ENCODE assay signal across 8 mouse cellular contexts in the genomic region with DNA sequence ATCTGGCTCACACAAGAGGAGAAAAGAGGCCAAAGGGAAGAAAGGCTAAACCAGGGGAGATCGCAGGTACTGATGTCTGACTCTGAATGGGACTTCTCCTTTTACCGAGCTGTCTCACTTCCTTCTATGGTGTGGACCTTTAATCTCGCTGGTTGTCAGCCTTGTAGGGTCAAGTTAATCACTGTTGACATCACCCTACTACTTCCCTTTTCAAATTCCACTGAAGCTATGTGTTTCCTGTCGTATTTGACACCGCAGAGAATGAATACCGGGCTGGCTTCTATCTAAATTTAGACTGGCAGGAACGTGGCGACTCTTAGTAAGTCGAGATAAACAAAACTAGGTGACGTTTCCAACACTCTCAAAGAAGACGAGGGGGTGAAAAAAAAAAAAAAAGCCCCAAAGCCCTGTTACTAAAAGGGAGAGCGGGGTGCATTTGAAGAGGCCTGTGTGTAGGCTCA. TPM values are rescaled to one million over a fixed set of nuclear protein-coding genes. Genes with fewer than 3 reads are reported as not detected.
A peak's percentile ranks its signal among the peaks of the same experiment; 100 is the strongest.
DNase-seq lines count a peak whose midpoint lies in the region; ATAC-seq and TF ChIP-seq lines count a peak whose summit lies in the region.

No protein-coding gene starts in this region.

- H3K4me1 ChIP-seq in ES-Bruce4 (ENCODE audit: control insufficient read depth, insufficient read depth, low read length) = no peaks in the 10 kb centered on the region
- H3K4me1 ChIP-seq in intestine, embryonic 15.5 days (replicated peaks) = peaks cover 2% of the 10 kb centered on the region; the same call in 1 of the 2 replicates
- H3K4me1 ChIP-seq in limb, embryonic 12.5 days (replicated peaks) = peaks cover 14% of the 10 kb centered on the region

- H3K9me3 ChIP-seq in ES-Bruce4 (replicated peaks; ENCODE audit: control insufficient read depth, insufficient read depth, low read length, poor library complexity, severe bottlenecking) = no peaks in the 10 kb centered on the region
- H3K9me3 ChIP-seq in intestine, embryonic 15.5 days = no peaks in the 10 kb centered on the region
- no peaks in the 10 kb centered on the region for H3K9me3 ChIP-seq in limb, embryonic 12.5 days

- no peak for TF ChIP-seq EP300 in ES-Bruce4 (IDR thresholded peaks at IDR 0.05; ENCODE audit: insufficient read depth, low read depth, low read length)

- no peaks in the 10 kb centered on the region for H3K27me3 ChIP-seq in ES-Bruce4 (ENCODE audit: control insufficient read depth, insufficient read depth, low read length, poor library complexity, severe bottlenecking)
- no peaks in the 10 kb centered on the region for H3K27me3 ChIP-seq in intestine, embryonic 15.5 days (replicated peaks)
- no peaks in the 10 kb centered on the region for H3K27me3 ChIP-seq in limb, embryonic 12.5 days

- H3K27ac ChIP-seq in ES-Bruce4 (ENCODE audit: insufficient read depth, low read length) = peak overlapping the region; percentile 70
- H3K27ac ChIP-seq in intestine, embryonic 15.5 days = peak overlapping the region; percentile 99
- H3K27ac ChIP-seq in limb, embryonic 12.5 days = peak overlapping the region; percentile 98

- no peak for TF ChIP-seq POLR2A in ES-Bruce4 (IDR thresholded peaks at IDR 0.05; ENCODE audit: insufficient read depth, low read length)

- intact Hi-C loops in gastrocnemius, postnatal 14 days (cut with DNase I; ENCODE audit: low total_unique reads) = no loop called here

- peak overlapping the region; percentile 65 for H3K4me2 ChIP-seq in intestine, embryonic 15.5 days (replicated peaks)
- H3K4me2 ChIP-seq in limb, embryonic 12.5 days = peak overlapping the region; percentile 59

- no peaks in the 10 kb centered on the region for H3K36me3 ChIP-seq in ES-Bruce4 (ENCODE audit: control insufficient read depth, insufficient read depth, low read length, poor library complexity, severe bottlenecking)
- no peaks in the 10 kb centered on the region for H3K36me3 ChIP-seq in intestine, embryonic 15.5 days
- H3K36me3 ChIP-seq in limb, embryonic 12.5 days = no peaks in the 10 kb centered on the region

- no peak for TF ChIP-seq CTCF in ES-Bruce4 (IDR thresholded peaks at IDR 0.05; ENCODE audit: low read depth, low read length)

- H3K9ac ChIP-seq in ES-Bruce4 (ENCODE audit: low read depth, poor library complexity, severe bottlenecking) = peak overlapping the region; percentile 96
- peak overlapping the region; percentile 74 for H3K9ac ChIP-seq in intestine, embryonic 15.5 days
- H3K9ac ChIP-seq in limb, embryonic 12.5 days (replicated peaks) = peak overlapping the region; percentile 96

- ATAC-seq in common myeloid progenitor, adult 5-6 weeks (replicated peaks; ENCODE audit: low read depth, poor library complexity, severe bottlenecking) = peak; percentile 75
- peak; percentile 32 for ATAC-seq in intestine, embryonic 15.5 days
- ATAC-seq in limb, embryonic 12.5 days (ENCODE audit: insufficient number of reproducible peaks, insufficient read depth, low FRiP score, low TSS enrichment, low read depth) = peak; percentile 2; the same call in 1 of the 2 replicates
- peak; percentile 86 for ATAC-seq in monocyte, adult 5-6 weeks (replicated peaks; ENCODE audit: insufficient number of reproducible peaks, low FRiP score, low TSS enrichment, poor library complexity, severe bottlenecking)

- DNase-seq in B cell, adult 2 months = peak; percentile 65 to 76
- peak; percentile 4 for DNase-seq in gastrocnemius, postnatal 14 days
- no peak for DNase-seq in c-Kit-positive CD71-positive TER-119-positive erythroid progenitor cells, embryonic 14.5 days (ENCODE audit: low spot score)

- WGBS in intestine, embryonic 15.5 days = 1% methylated on average over 12 of the region's 12 CpGs
- 1% methylated on average over 12 of the region's 12 CpGs for WGBS in limb, embryonic 12.5 days

- peak overlapping the region; percentile 83 for H3K4me3 ChIP-seq in ES-Bruce4 (ENCODE audit: low read depth, low read length)
- H3K4me3 ChIP-seq in intestine, embryonic 15.5 days (replicated peaks) = peak overlapping the region; percentile 85
- peak overlapping the region; percentile 89 for H3K4me3 ChIP-seq in limb, embryonic 12.5 days (replicated peaks)

RNA-seq across cellular contexts. Expression of gene Picalm, which starts 0.7 kb away (rescaled TPM):
- 175 and 177 TPM in 2 replicates for polyA plus RNA-seq in ES-Bruce4 (2011; ENCODE audit: insufficient read depth, insufficient read length, low read depth, missing spikeins)
- total RNA-seq in common myeloid progenitor, adult 5-6 weeks (2017) = 190 and 196 TPM in 2 replicates
- 100 to 1,000 TPM; 111 to 140 TPM for total RNA-seq in gastrocnemius, postnatal 14 days (2021)
- 30.8 and 33.3 TPM in 2 replicates for polyA plus RNA-seq in intestine, embryonic 15.5 days (2015; fragmentation: Nextera tagmentation; extraction: Ambion mirVana)
- 39.2 and 45.4 TPM in 2 replicates for polyA plus RNA-seq in limb, embryonic 12.5 days (2016; fragmentation: Nextera tagmentation; extraction: Ambion mirVana)
- 450 to 531 TPM (median 492 TPM) in 3 replicates for total RNA-seq in monocyte, adult 5-6 weeks (2017)

Comparison
In these comparisons a context has a peak if more than half of its experiments do, and no peak if none do; other contexts are left out.
1. ATAC-seq: peak in every context shown above with its lines; median percentile 86 in monocyte, adult 5-6 weeks; 75 in common myeloid progenitor, adult 5-6 weeks; 32 in intestine, embryonic 15.5 days; 2 in limb, embryonic 12.5 days.